Mouse (Mus musculus): Measurements from ENCODE around the gene Tmtc2. TPM values are rescaled to one million over a fixed set of nuclear protein-coding genes. Genes with fewer than 3 reads are reported as not detected.

Tmtc2 gene
- polyA plus RNA-seq, 1 experiment from 2014 or later = 10.9 TPM

DNA sequence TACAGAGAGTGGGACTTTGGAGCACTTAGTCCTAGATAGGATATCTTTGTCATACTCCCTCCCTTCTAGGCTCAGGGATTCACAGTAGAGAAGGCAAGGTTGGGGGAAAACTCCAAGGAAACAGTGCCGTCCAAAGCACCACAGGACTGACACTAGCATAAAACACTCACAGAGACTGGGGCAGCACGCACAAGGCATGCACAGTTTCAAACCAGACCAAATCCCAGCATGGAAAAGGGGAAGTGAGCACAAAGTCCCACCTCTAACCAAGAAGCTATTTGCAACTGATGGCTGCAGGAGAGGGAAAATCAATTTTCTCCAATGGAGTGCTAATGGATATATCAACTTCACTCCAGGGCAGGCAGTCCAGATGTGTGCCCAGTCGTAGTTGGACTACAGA, 276.7 kb downstream of the Tmtc2 start:
- Histone ChIP-seq H3K9ac (ENCODE audit: low read length) (no peak overlapping the region), H3K4me3 (ENCODE audit: low read depth, low read length) (no peak overlapping the region), H3K36me3 (ENCODE audit: control insufficient read depth, insufficient read depth, low read length) (peaks cover 15% of the 10 kb centered on the region), H3K27me3 (replicated peaks; ENCODE audit: control insufficient read depth, insufficient read depth, low read length) (no peaks in the 10 kb centered on the region), H3K9me3 (ENCODE audit: control insufficient read depth, low read length) (no peaks in the 10 kb centered on the region), H3K27ac (ENCODE audit: low read depth) (no peak overlapping the region), H3K4me2 (ENCODE audit: low read length) (no peak overlapping the region), H3K4me1 (replicated peaks; ENCODE audit: control insufficient read depth, insufficient read depth, low read length) (no peaks in the 10 kb centered on the region)
- WGBS = 75% methylated on average over 3 of the region's 3 CpGs
- no peak for ATAC-seq (replicated peaks; ENCODE audit: low FRiP score, low TSS enrichment, low read depth)
- DNase-seq (ENCODE audit: low spot score) = no peak

DNA sequence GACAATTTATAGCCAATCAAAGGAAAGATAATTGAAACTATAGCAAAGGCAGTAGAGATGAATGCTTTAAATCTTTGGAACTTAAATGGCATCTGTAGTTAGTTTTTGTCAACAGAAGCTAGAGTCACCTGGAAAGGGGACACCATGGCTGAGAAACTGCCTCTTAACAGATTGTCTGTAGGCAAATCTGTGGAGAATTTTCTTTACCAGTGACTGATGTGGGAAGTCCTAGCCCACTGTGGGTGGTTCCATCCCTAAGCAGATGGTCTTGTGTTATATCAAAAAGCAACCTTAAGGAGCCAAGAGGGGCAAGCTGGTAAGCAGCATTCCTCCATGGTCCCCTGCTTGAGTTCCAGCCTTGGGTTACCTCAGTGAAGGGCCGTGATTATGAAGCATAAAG, 281.3 kb downstream of the Tmtc2 start:
- no peaks in the 10 kb centered on the region for H3K4me1 ChIP-seq (replicated peaks; ENCODE audit: control insufficient read depth, insufficient read depth, low read length)
- H3K9ac ChIP-seq (ENCODE audit: low read length) = no peak overlapping the region
- DNase-seq (ENCODE audit: low spot score) = no peak
- H3K4me2 ChIP-seq (ENCODE audit: low read length) = no peak overlapping the region
- H3K4me3 ChIP-seq (ENCODE audit: low read depth, low read length) = no peak overlapping the region
- no peak overlapping the region for H3K27ac ChIP-seq (ENCODE audit: low read depth)
- H3K27me3 ChIP-seq (replicated peaks; ENCODE audit: control insufficient read depth, insufficient read depth, low read length) = no peaks in the 10 kb centered on the region
- WGBS = 100% methylated on average over 1 of the region's 1 CpGs
- ATAC-seq (replicated peaks; ENCODE audit: low FRiP score, low TSS enrichment, low read depth) = no peak
- H3K9me3 ChIP-seq (ENCODE audit: control insufficient read depth, low read length) = no peaks in the 10 kb centered on the region
- no peaks in the 10 kb centered on the region for H3K36me3 ChIP-seq (ENCODE audit: control insufficient read depth, insufficient read depth, low read length)

DNA sequence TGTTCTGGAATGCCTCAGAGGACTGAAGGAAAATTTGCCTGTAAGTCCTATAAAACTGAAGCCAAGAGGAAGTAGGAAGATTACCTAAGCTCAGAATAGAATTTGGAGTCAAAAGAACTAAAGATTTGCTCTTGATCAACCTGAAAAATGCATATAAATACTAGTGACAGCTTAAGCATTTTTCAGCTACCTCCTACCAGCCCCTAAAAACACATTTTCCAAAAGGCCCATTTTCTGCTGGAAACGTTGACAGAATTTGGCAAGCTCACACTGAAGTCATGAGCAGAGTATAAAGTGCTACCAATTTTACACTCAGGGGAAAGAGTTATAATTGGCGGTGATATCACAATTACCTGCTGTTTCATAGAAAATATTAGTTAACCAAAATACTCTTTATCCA, 285.8 kb downstream of the Tmtc2 start:
- H3K4me1 ChIP-seq (replicated peaks; ENCODE audit: control insufficient read depth, insufficient read depth, low read length) = no peaks in the 10 kb centered on the region
- no peak overlapping the region for H3K4me2 ChIP-seq (ENCODE audit: low read length)
- ATAC-seq (replicated peaks; ENCODE audit: low FRiP score, low TSS enrichment, low read depth) (no peak), DNase-seq (ENCODE audit: low spot score) (no peak)
- no peak overlapping the region for H3K27ac ChIP-seq (ENCODE audit: low read depth)
- H3K9me3 ChIP-seq (ENCODE audit: control insufficient read depth, low read length) = no peaks in the 10 kb centered on the region
- no peak overlapping the region for H3K4me3 ChIP-seq (ENCODE audit: low read depth, low read length)
- no peaks in the 10 kb centered on the region for H3K27me3 ChIP-seq (replicated peaks; ENCODE audit: control insufficient read depth, insufficient read depth, low read length)
- 80% methylated on average over 2 of the region's 2 CpGs for WGBS
- no peaks in the 10 kb centered on the region for H3K36me3 ChIP-seq (ENCODE audit: control insufficient read depth, insufficient read depth, low read length)
- H3K9ac ChIP-seq (ENCODE audit: low read length) = no peak overlapping the region

DNA sequence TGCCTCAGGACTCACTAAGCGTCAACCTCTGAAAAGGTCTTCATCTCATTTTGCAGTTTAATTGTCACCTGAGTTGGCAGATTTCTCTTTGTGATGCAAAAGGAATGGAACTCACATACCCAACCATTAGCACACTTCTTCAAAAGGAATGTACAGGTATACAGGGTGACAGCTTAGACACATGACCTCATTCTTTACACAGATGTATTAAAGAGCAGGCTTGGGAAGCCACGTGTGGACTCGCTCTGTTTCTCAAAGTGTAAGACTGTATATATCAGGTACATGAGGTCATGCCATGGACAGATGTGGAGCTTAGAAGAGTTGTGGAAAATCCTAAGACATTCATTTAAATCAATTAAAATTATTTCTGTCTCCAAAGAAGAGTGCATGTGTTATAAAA, 286.7 kb downstream of the Tmtc2 start:
- no peak overlapping the region for H3K4me3 ChIP-seq (ENCODE audit: low read depth, low read length)
- ATAC-seq (replicated peaks; ENCODE audit: low FRiP score, low TSS enrichment, low read depth) = no peak
- no peaks in the 10 kb centered on the region for H3K27me3 ChIP-seq (replicated peaks; ENCODE audit: control insufficient read depth, insufficient read depth, low read length)
- H3K4me2 ChIP-seq (ENCODE audit: low read length) = no peak overlapping the region
- no peaks in the 10 kb centered on the region for H3K36me3 ChIP-seq (ENCODE audit: control insufficient read depth, insufficient read depth, low read length)
- no peak for DNase-seq (ENCODE audit: low spot score)
- no peaks in the 10 kb centered on the region for H3K9me3 ChIP-seq (ENCODE audit: control insufficient read depth, low read length)
- WGBS = 83% methylated on average over 3 of the region's 3 CpGs
- no peak overlapping the region for H3K9ac ChIP-seq (ENCODE audit: low read length)
- no peaks in the 10 kb centered on the region for H3K4me1 ChIP-seq (replicated peaks; ENCODE audit: control insufficient read depth, insufficient read depth, low read length)
- no peak overlapping the region for H3K27ac ChIP-seq (ENCODE audit: low read depth)

DNA sequence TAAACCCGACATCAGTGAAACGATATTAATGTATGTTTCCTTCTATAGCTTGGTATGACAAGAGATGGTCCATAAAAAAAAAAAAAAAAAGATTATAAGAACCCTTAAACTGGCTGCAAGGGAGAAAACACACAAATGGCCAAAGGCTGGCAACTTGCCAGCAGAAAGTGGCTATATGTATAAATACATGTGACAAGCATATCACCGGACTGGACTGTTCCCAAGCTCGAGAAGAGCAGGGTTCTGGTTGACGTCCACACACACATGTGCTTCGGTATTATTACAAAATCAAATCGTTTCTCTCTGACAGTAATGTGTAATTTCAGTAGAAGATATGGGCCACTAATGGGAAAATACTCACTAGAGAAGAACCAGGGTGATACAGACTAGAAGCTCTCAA, 287.2 kb downstream of the Tmtc2 start:
- 67% methylated on average over 7 of the region's 7 CpGs for WGBS
- Histone ChIP-seq H3K9me3 (ENCODE audit: control insufficient read depth, low read length) (no peaks in the 10 kb centered on the region), H3K9ac (ENCODE audit: low read length) (no peak overlapping the region), H3K4me3 (ENCODE audit: low read depth, low read length) (no peak overlapping the region), H3K4me2 (ENCODE audit: low read length) (no peak overlapping the region), H3K27ac (ENCODE audit: low read depth) (no peak overlapping the region), H3K36me3 (ENCODE audit: control insufficient read depth, insufficient read depth, low read length) (no peaks in the 10 kb centered on the region), H3K4me1 (replicated peaks; ENCODE audit: control insufficient read depth, insufficient read depth, low read length) (no peaks in the 10 kb centered on the region), H3K27me3 (replicated peaks; ENCODE audit: control insufficient read depth, insufficient read depth, low read length) (no peaks in the 10 kb centered on the region)
- ATAC-seq (replicated peaks; ENCODE audit: low FRiP score, low TSS enrichment, low read depth) (no peak), DNase-seq (ENCODE audit: low spot score) (no peak)

DNA sequence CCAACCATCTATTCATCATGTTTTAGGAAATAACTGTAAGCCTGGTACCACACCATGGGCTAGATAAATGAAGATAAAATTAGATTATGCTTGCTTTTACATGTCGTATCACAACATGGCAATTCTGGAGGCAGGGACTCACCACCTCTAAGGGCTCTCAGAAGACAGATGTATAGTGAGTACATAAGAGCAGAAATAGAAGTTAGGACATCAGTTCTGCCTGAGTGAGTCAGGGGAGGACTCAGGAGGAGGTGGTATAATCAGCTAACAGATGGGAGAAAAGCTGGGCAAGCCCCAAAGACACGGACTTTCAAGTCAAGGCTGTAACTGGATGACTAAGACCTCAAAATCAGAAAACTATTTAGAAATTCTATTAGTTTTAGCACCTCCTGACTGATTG, 288.0 kb downstream of the Tmtc2 start:
- DNase-seq (ENCODE audit: low spot score) (no peak), ATAC-seq (replicated peaks; ENCODE audit: low FRiP score, low TSS enrichment, low read depth) (no peak)
- Histone ChIP-seq H3K4me3 (ENCODE audit: low read depth, low read length) (no peak overlapping the region), H3K27me3 (replicated peaks; ENCODE audit: control insufficient read depth, insufficient read depth, low read length) (no peaks in the 10 kb centered on the region), H3K36me3 (ENCODE audit: control insufficient read depth, insufficient read depth, low read length) (no peaks in the 10 kb centered on the region), H3K4me2 (ENCODE audit: low read length) (no peak overlapping the region), H3K9ac (ENCODE audit: low read length) (no peak overlapping the region), H3K4me1 (replicated peaks; ENCODE audit: control insufficient read depth, insufficient read depth, low read length) (no peaks in the 10 kb centered on the region), H3K9me3 (ENCODE audit: control insufficient read depth, low read length) (no peaks in the 10 kb centered on the region), H3K27ac (ENCODE audit: low read depth) (no peak overlapping the region)
- WGBS = 83% methylated on average over 2 of the region's 2 CpGs

DNA sequence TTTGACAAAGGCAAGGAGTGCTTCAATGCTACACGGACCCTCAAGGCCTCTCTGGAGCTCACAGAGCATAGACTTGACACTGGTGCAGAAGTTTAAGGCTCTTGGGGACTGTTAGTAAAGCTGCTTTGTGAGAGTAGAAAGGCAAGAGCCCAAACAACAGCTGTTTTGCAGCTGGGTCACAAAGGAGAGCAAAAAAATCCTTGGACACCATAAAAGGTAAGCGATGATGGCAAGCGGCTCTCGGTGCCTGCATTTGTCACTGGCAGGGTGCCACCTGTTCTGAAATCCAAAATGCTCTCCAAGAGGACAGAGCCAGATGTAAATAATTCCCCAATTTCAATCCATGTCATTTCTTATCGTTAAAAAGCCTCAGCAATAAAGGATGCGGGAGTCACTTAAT, 290.1 kb downstream of the Tmtc2 start:
- WGBS = 42% methylated on average over 6 of the region's 6 CpGs
- H3K9me3 ChIP-seq (ENCODE audit: control insufficient read depth, low read length) = no peaks in the 10 kb centered on the region
- H3K36me3 ChIP-seq (ENCODE audit: control insufficient read depth, insufficient read depth, low read length) = no peaks in the 10 kb centered on the region
- no peak overlapping the region for H3K9ac ChIP-seq (ENCODE audit: low read length)
- ATAC-seq (replicated peaks; ENCODE audit: low FRiP score, low TSS enrichment, low read depth) = no peak
- no peak overlapping the region for H3K4me3 ChIP-seq (ENCODE audit: low read depth, low read length)
- no peaks in the 10 kb centered on the region for H3K27me3 ChIP-seq (replicated peaks; ENCODE audit: control insufficient read depth, insufficient read depth, low read length)
- no peak for DNase-seq (ENCODE audit: low spot score)
- no peaks in the 10 kb centered on the region for H3K4me1 ChIP-seq (replicated peaks; ENCODE audit: control insufficient read depth, insufficient read depth, low read length)
- no peak overlapping the region for H3K27ac ChIP-seq (ENCODE audit: low read depth)
- no peak overlapping the region for H3K4me2 ChIP-seq (ENCODE audit: low read length)

DNA sequence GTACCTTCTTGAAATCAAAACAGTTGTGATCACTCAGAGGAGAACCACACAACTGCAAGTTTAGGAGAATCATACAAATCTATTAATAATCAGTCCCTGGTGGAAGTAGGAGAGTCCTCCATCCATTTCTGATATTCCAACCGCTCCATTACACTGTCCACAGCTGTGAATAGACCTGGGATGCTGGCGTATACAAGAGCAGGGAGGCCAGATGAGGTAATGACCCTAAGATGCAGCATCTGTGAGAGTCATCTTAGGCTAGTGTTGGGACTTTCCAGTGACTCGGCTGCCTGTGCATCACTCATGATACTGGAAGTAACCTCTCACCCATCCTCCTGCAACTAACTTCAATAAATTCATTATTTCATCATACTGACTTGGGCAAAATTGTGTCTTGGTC, 293.3 kb downstream of the Tmtc2 start:
- DNase-seq (ENCODE audit: low spot score) (no peak), ATAC-seq (replicated peaks; ENCODE audit: low FRiP score, low TSS enrichment, low read depth) (no peak)
- Histone ChIP-seq H3K4me3 (ENCODE audit: low read depth, low read length) (no peak overlapping the region), H3K4me2 (ENCODE audit: low read length) (no peak overlapping the region), H3K36me3 (ENCODE audit: control insufficient read depth, insufficient read depth, low read length) (no peaks in the 10 kb centered on the region), H3K27ac (ENCODE audit: low read depth) (no peak overlapping the region), H3K4me1 (replicated peaks; ENCODE audit: control insufficient read depth, insufficient read depth, low read length) (no peaks in the 10 kb centered on the region), H3K27me3 (replicated peaks; ENCODE audit: control insufficient read depth, insufficient read depth, low read length) (no peaks in the 10 kb centered on the region), H3K9me3 (ENCODE audit: control insufficient read depth, low read length) (no peaks in the 10 kb centered on the region), H3K9ac (ENCODE audit: low read length) (no peak overlapping the region)
- 86% methylated on average over 3 of the region's 3 CpGs for WGBS

DNA sequence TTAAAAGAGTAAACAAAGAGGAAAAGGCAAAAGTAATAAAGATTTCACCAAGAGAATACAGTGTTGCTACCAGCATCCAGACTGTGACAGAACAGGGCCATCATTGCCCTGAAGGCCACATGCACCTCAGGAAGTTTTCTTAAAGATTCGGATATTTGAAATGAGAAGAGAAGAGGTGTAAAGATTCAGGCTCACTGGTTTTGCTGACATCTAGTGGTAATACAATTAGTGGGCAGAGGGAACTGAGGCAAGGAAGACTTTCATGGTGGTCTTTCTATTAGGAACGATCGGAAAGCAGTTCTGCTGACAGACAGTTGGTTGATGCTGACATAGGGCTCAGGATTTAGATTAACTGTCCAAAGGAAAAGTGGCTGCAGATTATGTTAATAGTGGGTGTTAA, 314.2 kb downstream of the Tmtc2 start:
- no peaks in the 10 kb centered on the region for H3K4me1 ChIP-seq (replicated peaks; ENCODE audit: control insufficient read depth, insufficient read depth, low read length)
- H3K4me3 ChIP-seq (ENCODE audit: low read depth, low read length) = no peak overlapping the region
- no peaks in the 10 kb centered on the region for H3K27me3 ChIP-seq (replicated peaks; ENCODE audit: control insufficient read depth, insufficient read depth, low read length)
- DNase-seq (ENCODE audit: low spot score) (no peak), ATAC-seq (replicated peaks; ENCODE audit: low FRiP score, low TSS enrichment, low read depth) (no peak)
- H3K9me3 ChIP-seq (ENCODE audit: control insufficient read depth, low read length) = no peaks in the 10 kb centered on the region
- H3K9ac ChIP-seq (ENCODE audit: low read length) = no peak overlapping the region
- H3K4me2 ChIP-seq (ENCODE audit: low read length) = no peak overlapping the region
- no peak overlapping the region for H3K27ac ChIP-seq (ENCODE audit: low read depth)
- no peaks in the 10 kb centered on the region for H3K36me3 ChIP-seq (ENCODE audit: control insufficient read depth, insufficient read depth, low read length)
- 66% methylated on average over 3 of the region's 3 CpGs for WGBS
